Mouse (Mus musculus): ENCODE results near the gene Iqcf3. TPM values are rescaled to one million over a fixed set of nuclear protein-coding genes. Genes with fewer than 3 reads are reported as not detected.

The Iqcf3 gene
- polyA plus RNA-seq, 1 experiment from 2014 or later, result not detected

DNA sequence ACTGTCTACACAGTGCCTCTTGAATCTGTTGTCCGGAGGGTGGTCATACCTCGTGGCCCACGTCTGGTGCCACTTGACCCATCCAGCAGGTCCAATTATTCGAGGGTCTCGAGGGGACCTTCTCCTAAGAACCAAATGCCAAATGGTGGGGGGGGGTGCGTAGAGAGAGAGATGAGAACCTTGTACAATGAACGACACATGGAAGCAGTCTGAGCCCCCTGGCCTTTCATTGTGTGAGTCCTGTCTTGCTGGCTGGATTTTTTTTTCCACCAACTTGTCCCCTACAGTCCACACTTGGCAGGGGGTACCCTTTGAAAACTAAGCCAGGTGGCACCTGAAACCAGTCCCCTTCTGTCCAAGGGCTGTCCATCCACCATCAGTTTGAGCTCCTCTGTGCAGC lies 93.7 kb downstream of the Iqcf3 start:
- H3K4me3 ChIP-seq, result no peak overlapping the region
- peaks cover 18% of the 10 kb centered on the region for H3K36me3 ChIP-seq
- WGBS, result 82% methylated on average over 7 of the region's 7 CpGs
- H3K27ac ChIP-seq, result no peak overlapping the region
- no peak overlapping the region for H3K4me2 ChIP-seq (replicated peaks)
- no peak overlapping the region for H3K9ac ChIP-seq
- peaks cover 4% of the 10 kb centered on the region; the same call in 1 of the 2 replicates for H3K27me3 ChIP-seq
- ATAC-seq (ENCODE audit: low FRiP score), result no peak
- H3K4me1 ChIP-seq, result peaks cover 25% of the 10 kb centered on the region
- H3K9me3 ChIP-seq (replicated peaks), result no peaks in the 10 kb centered on the region

DNA sequence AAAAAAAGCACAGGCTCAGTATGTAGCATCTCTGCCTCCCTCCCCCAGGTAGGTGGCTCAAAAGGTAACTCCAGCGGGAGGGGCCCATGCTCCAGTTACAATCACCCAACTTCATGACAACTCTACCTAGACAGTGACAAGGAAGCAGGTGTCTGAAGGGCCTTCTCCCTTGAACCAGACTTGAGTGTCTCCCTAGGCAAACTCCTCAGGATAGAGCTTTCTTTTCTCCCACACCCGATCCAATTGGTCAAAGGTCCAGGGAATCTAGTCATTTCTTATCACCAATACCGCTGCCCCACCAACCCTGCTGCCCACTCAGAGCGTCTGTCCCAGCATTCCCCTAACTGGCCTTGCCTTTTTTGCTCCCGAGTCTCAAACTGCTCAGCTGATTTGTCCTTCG lies 94.7 kb downstream of the Iqcf3 start:
- Histone ChIP-seq H3K4me3 (no peak overlapping the region), H3K36me3 (peaks cover 28% of the 10 kb centered on the region), H3K27ac (no peak overlapping the region), H3K9me3 (replicated peaks) (no peaks in the 10 kb centered on the region), H3K27me3 (peaks cover 4% of the 10 kb centered on the region; the same call in 1 of the 2 replicates), H3K9ac (no peak overlapping the region), H3K4me1 (peaks cover 21% of the 10 kb centered on the region), H3K4me2 (replicated peaks) (no peak overlapping the region)
- WGBS, result 96% methylated on average over 6 of the region's 6 CpGs
- no peak for ATAC-seq (ENCODE audit: low FRiP score)

DNA sequence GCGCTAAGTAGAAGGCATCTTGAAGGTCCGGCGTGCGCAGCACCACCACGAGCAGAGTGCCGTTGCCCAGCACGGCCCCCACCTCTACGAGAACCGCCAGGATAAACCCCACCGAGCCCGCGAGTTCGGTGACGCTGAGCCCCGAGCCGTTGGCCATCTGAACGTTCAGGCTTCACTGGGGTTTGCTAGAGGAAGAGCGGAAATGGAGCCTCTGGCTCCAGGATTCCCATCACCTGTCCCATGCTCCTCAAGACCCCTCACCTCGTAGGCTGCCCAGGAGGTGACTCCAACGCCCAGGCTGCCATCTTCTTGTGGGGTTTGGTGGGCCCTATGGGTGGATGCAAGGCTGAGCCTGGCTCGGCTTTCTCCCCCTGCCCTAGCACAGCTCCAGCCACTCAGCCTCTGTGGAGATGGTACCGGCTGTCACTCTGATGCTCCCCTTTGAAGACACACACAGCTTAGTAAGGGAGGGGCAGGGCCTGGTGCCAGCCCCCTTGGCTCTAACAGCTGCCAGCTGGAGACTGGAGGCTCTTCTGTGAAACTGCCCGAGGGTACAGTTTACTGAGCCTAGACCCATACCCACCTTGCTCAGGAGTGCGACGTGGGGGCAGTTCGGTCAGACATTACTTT lies 95.7 kb downstream of the Iqcf3 start, which contains the start of gene Gpr62:
Gene Gpr62 (minus strand): TSS at position 368 of the 630 bp plus-strand sequence.
- peaks cover 39% of the 10 kb centered on the region for H3K36me3 ChIP-seq
- H3K9me3 ChIP-seq (replicated peaks), result no peaks in the 10 kb centered on the region
- 31% methylated on average over 26 of the region's 26 CpGs for WGBS
- peaks cover 4% of the 10 kb centered on the region; the same call in 1 of the 2 replicates for H3K27me3 ChIP-seq
- H3K4me1 ChIP-seq, result peaks cover 22% of the 10 kb centered on the region
- peak within 1 kb of the TSS; percentile 92 for H3K4me2 ChIP-seq (replicated peaks)
- H3K27ac ChIP-seq, result peak within 1 kb of the TSS; percentile 84
- peak within 1 kb of the TSS; percentile 82 for H3K9ac ChIP-seq
- peak within 1 kb of the TSS; percentile 49 for H3K4me3 ChIP-seq
- peak; percentile 17; the same call in 1 of the 2 replicates for ATAC-seq (ENCODE audit: low FRiP score)

DNA sequence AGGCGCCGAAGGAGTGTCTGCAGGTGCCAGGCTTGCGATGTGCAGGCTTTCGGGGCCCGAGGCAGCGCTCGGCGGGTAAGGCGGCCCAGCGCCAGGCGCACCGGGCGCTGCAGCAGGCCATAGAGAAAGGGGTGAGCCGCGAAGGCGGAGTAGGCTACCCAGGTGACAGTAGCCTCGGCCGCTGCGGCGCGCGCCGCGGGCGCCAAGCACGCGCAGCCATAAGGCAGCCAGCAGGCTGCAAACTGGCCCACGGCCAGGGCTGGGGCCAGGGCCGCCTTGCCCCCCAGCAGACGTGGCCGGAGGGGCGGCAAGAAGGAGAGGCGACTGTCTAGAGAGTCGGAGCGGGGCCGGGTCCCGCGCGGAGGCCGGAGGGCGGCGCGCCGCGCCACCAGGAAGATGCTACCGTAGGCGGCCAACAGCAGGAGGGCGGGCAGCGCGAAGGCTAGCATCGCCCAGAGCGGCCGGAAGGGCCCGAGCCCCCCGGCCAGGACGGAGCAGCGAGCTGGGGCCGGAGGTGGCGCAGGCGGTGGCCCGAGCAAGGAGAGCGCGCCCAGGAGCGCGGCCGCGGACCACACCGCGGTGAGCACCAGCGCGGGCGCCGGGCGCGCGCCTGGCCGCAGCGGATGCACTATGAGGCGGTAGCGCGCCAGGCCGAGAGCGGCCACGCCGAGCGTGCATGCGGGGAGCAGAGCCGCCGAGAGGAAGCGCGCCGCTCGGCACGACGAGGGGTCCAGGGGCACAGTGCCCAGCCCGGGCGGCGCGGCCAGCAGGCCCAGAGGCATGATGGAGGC lies 96.5 kb downstream of the Iqcf3 start:
- peak; percentile 58 for ATAC-seq (ENCODE audit: low FRiP score)
- Histone ChIP-seq H3K36me3 (peaks cover 46% of the 10 kb centered on the region), H3K27me3 (peaks cover 4% of the 10 kb centered on the region; the same call in 1 of the 2 replicates), H3K9me3 (replicated peaks) (no peaks in the 10 kb centered on the region), H3K4me3 (peak overlapping the region; percentile 49), H3K27ac (peak overlapping the region; percentile 84), H3K4me2 (replicated peaks) (peak overlapping the region; percentile 92), H3K4me1 (peaks cover 30% of the 10 kb centered on the region), H3K9ac (peak overlapping the region; percentile 82)
- WGBS, result 2% methylated on average over 97 of the region's 99 CpGs

- no peak overlapping the region for H3K4me2 ChIP-seq (replicated peaks)
- H3K9ac ChIP-seq, result no peak overlapping the region
- H3K4me3 ChIP-seq, result no peak overlapping the region
- H3K9me3 ChIP-seq (replicated peaks), result no peaks in the 10 kb centered on the region
- no peak for ATAC-seq (ENCODE audit: low FRiP score)
- peaks cover 52% of the 10 kb centered on the region for H3K36me3 ChIP-seq
- no peak overlapping the region for H3K27ac ChIP-seq
- peaks cover 4% of the 10 kb centered on the region; the same call in 1 of the 2 replicates for H3K27me3 ChIP-seq
- 84% methylated on average over 21 of the region's 21 CpGs for WGBS
- H3K4me1 ChIP-seq, result peaks cover 45% of the 10 kb centered on the region
Observed at GRCm38 (mm10) chr9:106463122-106464063, 98.0 kb downstream of the Iqcf3 start.

DNA sequence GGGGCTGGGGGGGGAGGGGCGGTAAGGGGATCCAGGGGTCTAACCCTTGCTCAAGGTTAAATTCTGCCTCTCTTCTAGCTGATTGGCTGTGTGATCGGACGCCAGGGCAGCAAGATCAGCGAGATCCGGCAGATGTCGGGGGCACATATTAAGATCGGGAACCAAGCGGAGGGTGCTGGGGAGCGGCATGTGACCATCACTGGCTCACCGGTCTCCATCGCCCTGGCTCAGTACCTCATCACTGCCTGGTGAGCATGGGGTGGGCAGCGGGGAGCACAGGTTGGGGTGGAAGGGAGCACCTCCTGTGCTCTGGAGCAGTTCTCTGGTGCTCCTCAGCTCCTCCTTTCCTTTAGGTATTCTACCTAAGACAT lies 99.0 kb downstream of the Iqcf3 start:
- Histone ChIP-seq H3K9me3 (replicated peaks) (no peaks in the 10 kb centered on the region), H3K4me1 (peaks cover 55% of the 10 kb centered on the region), H3K9ac (no peak overlapping the region), H3K4me3 (no peak overlapping the region), H3K36me3 (peaks cover 58% of the 10 kb centered on the region), H3K27me3 (peaks cover 4% of the 10 kb centered on the region; the same call in 1 of the 2 replicates), H3K4me2 (replicated peaks) (no peak overlapping the region), H3K27ac (no peak overlapping the region)
- 91% methylated on average over 12 of the region's 12 CpGs for WGBS
- ATAC-seq (ENCODE audit: low FRiP score), result no peak

- Histone ChIP-seq H3K36me3 (peaks cover 58% of the 10 kb centered on the region), H3K9ac (no peak overlapping the region), H3K27me3 (peaks cover 4% of the 10 kb centered on the region; the same call in 1 of the 2 replicates), H3K9me3 (replicated peaks) (no peaks in the 10 kb centered on the region), H3K27ac (no peak overlapping the region), H3K4me1 (peaks cover 61% of the 10 kb centered on the region), H3K4me2 (replicated peaks) (no peak overlapping the region), H3K4me3 (no peak overlapping the region)
- 86% methylated on average over 16 of the region's 16 CpGs for WGBS
- no peak for ATAC-seq (ENCODE audit: low FRiP score)
Observed at GRCm38 (mm10) chr9:106461641-106462429, 99.6 kb downstream of the Iqcf3 start.

GRCm38 (mm10) chr9:106461026-106461415 lies 100.4 kb downstream of the Iqcf3 start:
- H3K9ac ChIP-seq, result no peak overlapping the region; the same call in 1 of the 2 replicates

GRCm38 (mm10) chr9:106460401-106461025 lies 100.9 kb downstream of the Iqcf3 start:
- Histone ChIP-seq H3K27me3 (peaks cover 4% of the 10 kb centered on the region; the same call in 1 of the 2 replicates), H3K4me1 (peaks cover 70% of the 10 kb centered on the region), H3K9me3 (replicated peaks) (no peaks in the 10 kb centered on the region), H3K36me3 (peaks cover 58% of the 10 kb centered on the region), H3K4me3 (no peak overlapping the region), H3K27ac (no peak overlapping the region), H3K9ac (peak overlapping the region; percentile 18), H3K4me2 (replicated peaks) (no peak overlapping the region)
- no peak for ATAC-seq (ENCODE audit: low FRiP score)
- 76% methylated on average over 18 of the region's 18 CpGs for WGBS

More at GRCm38 (mm10) chr9:106461026-106461415, 100.4 kb downstream of the Iqcf3 start:
- H3K27ac ChIP-seq, result no peak overlapping the region
- H3K27me3 ChIP-seq, result peaks cover 4% of the 10 kb centered on the region; the same call in 1 of the 2 replicates
- H3K4me1 ChIP-seq, result peaks cover 69% of the 10 kb centered on the region
- 96% methylated on average over 9 of the region's 9 CpGs for WGBS
- ATAC-seq (ENCODE audit: low FRiP score), result no peak
- H3K36me3 ChIP-seq, result peaks cover 58% of the 10 kb centered on the region
- H3K9me3 ChIP-seq (replicated peaks), result no peaks in the 10 kb centered on the region
- no peak overlapping the region for H3K4me2 ChIP-seq (replicated peaks)
- H3K4me3 ChIP-seq, result no peak overlapping the region

DNA sequence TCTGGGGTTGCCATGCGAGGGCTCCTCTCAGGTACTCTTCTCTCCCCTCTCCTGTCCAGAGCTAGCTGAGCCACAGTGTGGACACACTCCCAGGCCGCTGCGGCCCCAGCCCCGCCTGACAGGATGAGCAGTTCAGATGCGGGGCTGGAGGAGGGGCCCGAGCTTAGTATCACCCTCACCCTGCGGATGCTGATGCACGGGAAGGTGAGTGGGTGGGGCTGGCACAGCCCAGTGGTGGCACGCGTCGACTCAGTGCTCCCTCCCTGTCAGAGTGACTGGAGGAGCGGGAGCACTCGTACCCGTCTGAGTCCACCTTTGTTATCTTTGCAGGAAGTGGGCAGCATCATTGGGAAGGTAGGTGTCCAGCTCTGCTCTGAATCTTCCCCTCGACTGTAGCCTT lies 101.5 kb downstream of the Iqcf3 start:
- Histone ChIP-seq H3K9ac (no peak overlapping the region; the same call in 1 of the 2 replicates), H3K4me1 (peaks cover 70% of the 10 kb centered on the region), H3K4me2 (replicated peaks) (0 out of 2 replicates have a peak overlapping the region, but pooled peaks have one; percentile 17), H3K27me3 (peaks cover 4% of the 10 kb centered on the region; the same call in 1 of the 2 replicates), H3K27ac (no peak overlapping the region), H3K4me3 (no peak overlapping the region), H3K36me3 (peaks cover 58% of the 10 kb centered on the region), H3K9me3 (replicated peaks) (no peaks in the 10 kb centered on the region)
- no peak for ATAC-seq (ENCODE audit: low FRiP score)
- WGBS, result 85% methylated on average over 15 of the region's 15 CpGs

DNA sequence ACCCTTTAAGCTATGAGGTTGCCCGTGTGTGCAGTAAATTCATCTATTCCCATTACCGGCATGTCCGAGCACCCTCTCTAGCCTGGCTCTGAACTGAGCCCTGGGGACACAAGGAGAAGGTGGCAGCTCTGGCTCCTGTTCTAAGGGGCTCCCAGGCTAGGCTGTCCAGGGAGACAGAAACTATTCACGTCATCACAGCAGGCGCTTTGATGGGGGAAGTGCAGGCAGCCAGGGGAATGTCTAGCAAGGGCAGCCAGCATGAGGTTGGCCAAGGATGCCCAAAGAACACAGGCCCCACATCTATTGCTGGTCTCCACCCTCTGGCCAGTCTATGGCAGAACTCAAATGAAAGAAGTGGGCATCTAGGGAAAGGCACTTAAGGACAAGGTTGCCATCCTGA lies 103.5 kb downstream of the Iqcf3 start:
- peaks cover 42% of the 10 kb centered on the region for H3K36me3 ChIP-seq
- H3K27me3 ChIP-seq, result no peaks in the 10 kb centered on the region
- peak overlapping the region; percentile 96 for H3K27ac ChIP-seq
- peak overlapping the region; percentile 97 for H3K9ac ChIP-seq
- 58% methylated on average over 5 of the region's 5 CpGs for WGBS
- peaks cover 67% of the 10 kb centered on the region for H3K4me1 ChIP-seq
- H3K9me3 ChIP-seq (replicated peaks), result no peaks in the 10 kb centered on the region
- H3K4me3 ChIP-seq, result no peak overlapping the region
- no peak for ATAC-seq (ENCODE audit: low FRiP score)
- H3K4me2 ChIP-seq (replicated peaks), result peak overlapping the region; percentile 99

Measured in hindbrain, embryonic 12.5 days (tissue).